Mouse (Mus musculus) stomach, embryonic 16.5 days (tissue): Measurements from ENCODE around the gene Prrc2b. TPM values are rescaled to one million over a fixed set of nuclear protein-coding genes. Genes with fewer than 3 reads are reported as not detected.
A peak's percentile ranks its signal among the peaks of the same experiment; 100 is the strongest.

Experiments used
- ATAC-seq: fragments of 200-750 bp; cut with Nextera tagmentation; 2 replicates; pipeline ENCODE4 v1.8.0; 2017; ENCODE audit warnings: moderate number of reproducible peaks, moderate TSS enrichment; ENCODE audit not compliant: insufficient read depth, low FRiP score
- H3K27ac ChIP-seq: fragments of 300-500 bp; sonication (generic); 2 replicates; pipeline ENCODE4 v1.5.1; 2014; ENCODE audit warnings: low read length
- H3K27me3 ChIP-seq: fragments of 300-500 bp; sonication (generic); 2 replicates; pipeline ENCODE4 v1.6.1; 2014; ENCODE audit warnings: low read length, control low read depth, mixed read lengths; ENCODE audit not compliant: control insufficient read depth, insufficient read depth
- H3K36me3 ChIP-seq: fragments of 300-500 bp; sonication (generic); 2 replicates; pipeline ENCODE4 v1.6.1; 2014; ENCODE audit warnings: low read length; ENCODE audit not compliant: control insufficient read depth, insufficient read depth
- H3K4me1 ChIP-seq: fragments of 300-500 bp; sonication (generic); 2 replicates; pipeline ENCODE4 v1.6.1; 2014; ENCODE audit warnings: low read length, control low read depth, mixed read lengths; ENCODE audit not compliant: control insufficient read depth, insufficient read depth
- H3K4me2 ChIP-seq: fragments of 300-500 bp; sonication (generic); 2 replicates; pipeline ENCODE4 v1.6.1; 2014; ENCODE audit warnings: low read depth, low read length, mixed read lengths
- H3K4me3 ChIP-seq: fragments of 300-500 bp; sonication (generic); replicated peaks from 2 replicates; pipeline ENCODE4 v1.5.1; 2014; ENCODE audit warnings: mild to moderate bottlenecking, low read length
- H3K9ac ChIP-seq: fragments of 300-500 bp; sonication (generic); 2 replicates; pipeline ENCODE4 v1.6.1; 2014; ENCODE audit warnings: low read length
- H3K9me3 ChIP-seq: fragments of 300-500 bp; sonication (generic); replicated peaks from 2 replicates; pipeline ENCODE4 v1.6.1; 2016; ENCODE audit warnings: low read length, control low read depth; ENCODE audit not compliant: control insufficient read depth
- WGBS: fragments of 180-500 bp; shearing (Covaris S2); extraction: QIAGEN DNeasy Blood & Tissue Kit; methylation state at CpG from one replicate; pipeline ENCODE4 v1.1.7; 2014; 5-methylcytosine and 5-hydroxymethylcytosine counted together
- polyA plus RNA-seq: library from polyadenylated mRNA; unstranded; fragments of >200 nt; fragmentation: Nextera tagmentation; extraction: Ambion mirVana; gene quantifications from 2 replicates; pipeline ENCODE4 v1.2.1, GENCODE M21; 2015

The Prrc2b gene
- polyA plus RNA-seq, 1 experiment from 2014 or later = 27.3 TPM

- Histone ChIP-seq H3K4me2 (peak overlapping the region; percentile 7; the same call in 1 of the 2 replicates), H3K4me3 (no peak overlapping the region), H3K36me3 (peaks cover 5% of the 10 kb centered on the region; the same call in 1 of the 2 replicates), H3K27ac (peak overlapping the region; percentile 87), H3K27me3 (no peaks in the 10 kb centered on the region), H3K9me3 (no peaks in the 10 kb centered on the region), H3K9ac (0 out of 2 replicates have a peak overlapping the region, but pooled peaks have one; percentile 17), H3K4me1 (peaks cover 47% of the 10 kb centered on the region)
- ATAC-seq = no peak
- 69% methylated on average over 9 of the region's 9 CpGs for WGBS
Observed at GRCm38 (mm10) chr2:32182119-32182518, 31.2 kb downstream of the Prrc2b start.

- WGBS = 54% methylated on average over 13 of the region's 13 CpGs
- peaks cover 7% of the 10 kb centered on the region; the same call in 1 of the 2 replicates for H3K36me3 ChIP-seq
- no peak overlapping the region for H3K4me3 ChIP-seq
- H3K9ac ChIP-seq = peak overlapping the region; percentile 17; the same call in 1 of the 2 replicates
- H3K27me3 ChIP-seq = no peaks in the 10 kb centered on the region
- peak overlapping the region; percentile 87 for H3K27ac ChIP-seq
- H3K4me2 ChIP-seq = peak overlapping the region; percentile 20
- no peaks in the 10 kb centered on the region for H3K9me3 ChIP-seq
- peaks cover 42% of the 10 kb centered on the region for H3K4me1 ChIP-seq
- ATAC-seq = peak; percentile 41
Observed at GRCm38 (mm10) chr2:32182676-32183296, 31.9 kb downstream of the Prrc2b start.

GRCm38 (mm10) chr2:32187019-32187551 lies 36.2 kb downstream of the Prrc2b start:
- Histone ChIP-seq H3K9me3 (no peaks in the 10 kb centered on the region), H3K9ac (no peak overlapping the region), H3K27me3 (no peaks in the 10 kb centered on the region), H3K4me1 (peaks cover 13% of the 10 kb centered on the region), H3K4me2 (no peak overlapping the region), H3K4me3 (no peak overlapping the region), H3K36me3 (peaks cover 12% of the 10 kb centered on the region; the same call in 1 of the 2 replicates), H3K27ac (no peak overlapping the region)
- WGBS = 81% methylated on average over 13 of the region's 13 CpGs
- no peak for ATAC-seq

- H3K9ac ChIP-seq = no peak overlapping the region
- peaks cover 7% of the 10 kb centered on the region for H3K4me1 ChIP-seq
- ATAC-seq = no peak
- 88% methylated on average over 7 of the region's 7 CpGs for WGBS
- H3K27me3 ChIP-seq = no peaks in the 10 kb centered on the region
- no peak overlapping the region for H3K4me3 ChIP-seq
- no peaks in the 10 kb centered on the region for H3K9me3 ChIP-seq
- no peak overlapping the region for H3K4me2 ChIP-seq
- H3K27ac ChIP-seq = no peak overlapping the region
- H3K36me3 ChIP-seq = peaks cover 12% of the 10 kb centered on the region
Observed at GRCm38 (mm10) chr2:32187649-32188048, 36.8 kb downstream of the Prrc2b start.

GRCm38 (mm10) chr2:32189060-32189681 lies 38.3 kb downstream of the Prrc2b start:
- H3K9me3 ChIP-seq = no peaks in the 10 kb centered on the region
- no peak overlapping the region for H3K4me2 ChIP-seq
- H3K27ac ChIP-seq = no peak overlapping the region
- 86% methylated on average over 5 of the region's 5 CpGs for WGBS
- ATAC-seq = no peak
- H3K9ac ChIP-seq = no peak overlapping the region
- H3K4me3 ChIP-seq = no peak overlapping the region
- H3K27me3 ChIP-seq = no peaks in the 10 kb centered on the region
- no peaks in the 10 kb centered on the region for H3K4me1 ChIP-seq
- H3K36me3 ChIP-seq = peaks cover 20% of the 10 kb centered on the region

- no peak overlapping the region for H3K4me2 ChIP-seq
- no peak for ATAC-seq
- WGBS = 80% methylated on average over 1 of the region's 1 CpGs
- H3K27ac ChIP-seq = no peak overlapping the region
- H3K9me3 ChIP-seq = no peaks in the 10 kb centered on the region
- no peak overlapping the region for H3K4me3 ChIP-seq
- no peak overlapping the region for H3K9ac ChIP-seq
- no peaks in the 10 kb centered on the region for H3K27me3 ChIP-seq
- H3K36me3 ChIP-seq = peaks cover 33% of the 10 kb centered on the region
- no peaks in the 10 kb centered on the region for H3K4me1 ChIP-seq
Observed at GRCm38 (mm10) chr2:32190620-32191019, 39.7 kb downstream of the Prrc2b start.

GRCm38 (mm10) chr2:32191872-32192507 lies 41.1 kb downstream of the Prrc2b start:
- Histone ChIP-seq H3K27me3 (no peaks in the 10 kb centered on the region), H3K9ac (no peak overlapping the region), H3K4me2 (no peak overlapping the region), H3K4me3 (no peak overlapping the region), H3K9me3 (no peaks in the 10 kb centered on the region), H3K27ac (no peak overlapping the region), H3K4me1 (no peaks in the 10 kb centered on the region), H3K36me3 (peaks cover 43% of the 10 kb centered on the region)
- ATAC-seq = no peak
- WGBS = 81% methylated on average over 17 of the region's 18 CpGs

- Histone ChIP-seq H3K4me1 (no peaks in the 10 kb centered on the region), H3K4me2 (no peak overlapping the region), H3K9ac (no peak overlapping the region), H3K27me3 (no peaks in the 10 kb centered on the region), H3K36me3 (peaks cover 45% of the 10 kb centered on the region), H3K27ac (no peak overlapping the region), H3K4me3 (no peak overlapping the region), H3K9me3 (no peaks in the 10 kb centered on the region)
- ATAC-seq = no peak
- 81% methylated on average over 11 of the region's 11 CpGs for WGBS
Observed at GRCm38 (mm10) chr2:32198977-32199376, 48.1 kb downstream of the Prrc2b start.

GRCm38 (mm10) chr2:32200033-32200432 lies 49.2 kb downstream of the Prrc2b start:
- H3K27ac ChIP-seq = no peak overlapping the region
- ATAC-seq = no peak
- WGBS = 91% methylated on average over 4 of the region's 4 CpGs
- no peaks in the 10 kb centered on the region for H3K4me1 ChIP-seq
- H3K9me3 ChIP-seq = no peaks in the 10 kb centered on the region
- no peak overlapping the region for H3K9ac ChIP-seq
- no peak overlapping the region for H3K4me3 ChIP-seq
- H3K4me2 ChIP-seq = no peak overlapping the region
- peaks cover 43% of the 10 kb centered on the region for H3K36me3 ChIP-seq
- no peaks in the 10 kb centered on the region for H3K27me3 ChIP-seq
